Mouse (Mus musculus): ENCODE data around the gene Hoxa11.

DNA sequence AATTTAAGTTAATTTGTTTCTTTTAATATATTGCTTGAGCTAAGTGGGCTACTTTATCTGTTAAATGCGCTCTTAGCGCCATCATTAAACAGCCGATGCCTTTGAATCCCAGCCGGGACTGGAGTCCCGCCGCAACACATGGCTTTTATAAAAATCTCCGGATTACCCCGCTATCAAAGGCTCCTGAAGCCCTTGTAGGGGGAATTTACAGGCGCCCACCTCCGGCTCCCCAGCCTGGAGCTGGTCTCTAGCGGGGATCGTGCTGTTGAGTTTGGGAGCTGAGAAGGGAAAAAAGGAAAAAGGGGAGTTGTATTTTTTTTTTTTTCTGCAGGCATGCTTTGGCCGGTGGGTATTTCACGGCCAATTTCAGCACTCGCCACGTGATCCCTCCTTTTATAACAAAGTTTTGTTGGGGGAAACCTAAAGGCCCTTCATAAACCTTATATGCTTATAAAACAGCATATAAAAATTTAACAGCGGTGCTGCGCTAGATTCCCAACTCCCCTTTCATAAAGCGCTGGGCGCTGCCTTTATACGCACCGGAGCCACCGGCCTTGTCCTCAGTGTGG lies 1.1 kb downstream of the Hoxa11 start:
- TF ChIP-seq EP300 (IDR thresholded peaks at IDR 0.05; ENCODE audit: low read depth), result no peak
- TF ChIP-seq CTCF (IDR thresholded peaks at IDR 0.05; ENCODE audit: low read depth), result no peak

All from liver, embryonic 14.5 days (tissue).